Mouse (Mus musculus) fibroblast of lung, adult 2 months (primary cell): Measurements from ENCODE around the gene Gm6034.
"Not testable (repeated sequence)": the region's sequence is repeated elsewhere in the genome, so short reads cannot be mapped to it uniquely, and the experiment has no call there.

Experiments
- DNase-seq: peaks from one replicate; pipeline ENCODE4 v3.0.0-alpha.2; 2011; ENCODE audit warnings: low read depth

Gm6034 gene

GRCm38 (mm10) chr17:36022922-36023321 is 19.8 kb upstream of the Gm6034 start:
- no peak for DNase-seq

DNA sequence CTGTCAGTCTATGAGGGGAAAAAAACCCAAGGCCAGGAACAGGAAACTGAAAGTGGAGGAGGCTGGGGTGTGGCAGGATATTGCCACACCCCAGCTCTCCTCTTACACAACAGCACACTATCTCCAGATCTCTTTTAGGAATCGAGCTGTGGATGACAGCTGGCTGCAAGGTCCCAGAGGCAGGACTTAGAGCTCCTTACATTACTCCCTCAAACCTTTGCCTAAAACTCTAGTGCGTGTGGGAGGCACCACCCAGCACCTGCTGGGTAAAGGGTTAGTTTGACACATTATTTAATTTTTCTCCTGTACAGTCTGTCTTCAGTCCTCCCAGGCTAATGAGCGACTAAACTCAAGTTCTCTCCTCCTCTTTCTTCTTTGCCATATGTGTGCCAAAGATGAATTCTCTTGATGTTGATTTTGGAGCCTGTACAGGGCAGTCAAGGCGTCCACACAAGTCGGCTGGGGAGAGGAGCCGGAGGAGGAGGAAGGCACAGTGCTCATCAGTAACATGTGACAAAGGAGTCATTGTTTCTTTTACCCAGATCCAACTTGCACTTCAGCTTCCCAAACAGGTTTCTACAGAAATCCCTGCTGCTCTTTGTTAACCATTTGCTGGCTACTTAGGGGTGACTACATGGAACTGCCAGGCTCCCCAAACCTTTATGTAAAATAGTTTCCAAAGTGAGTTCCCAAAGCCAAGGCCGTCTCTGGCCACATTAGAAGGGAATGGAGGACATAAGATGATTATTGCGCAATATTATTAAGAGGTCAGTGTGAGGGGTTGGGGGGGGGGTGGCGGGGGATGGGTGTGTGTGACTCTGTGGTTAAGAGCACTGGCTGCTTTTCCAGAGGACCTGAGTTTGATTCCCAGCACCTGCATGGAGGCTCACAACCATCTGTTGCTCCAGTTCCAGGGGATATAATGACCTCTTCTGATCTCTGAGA is 18.8 kb upstream of the Gm6034 start:
- DNase-seq: peak; percentile 60

GRCm38 (mm10) chr17:36025197-36025596 is 17.6 kb upstream of the Gm6034 start:
- DNase-seq: no peak

DNA sequence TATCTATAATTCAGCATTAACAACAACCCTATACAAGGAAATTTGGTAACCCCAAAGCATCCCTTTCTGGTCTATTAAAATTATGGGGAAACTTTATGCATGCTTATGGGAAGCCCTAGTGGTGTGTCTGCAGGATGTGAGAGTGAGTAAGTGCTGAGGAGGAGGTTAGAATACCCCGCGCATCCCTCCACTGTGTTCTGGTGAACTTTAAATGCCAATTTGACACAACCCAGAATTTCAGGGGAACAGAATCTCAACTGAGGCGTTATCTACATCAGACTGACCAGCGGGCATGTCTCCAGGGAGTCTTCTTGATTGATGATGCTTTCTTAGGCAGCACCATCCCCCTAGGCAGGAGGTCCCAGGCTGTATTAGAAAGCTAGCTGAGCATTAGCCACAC is 16.9 kb upstream of the Gm6034 start:
- DNase-seq: no peak

DNA sequence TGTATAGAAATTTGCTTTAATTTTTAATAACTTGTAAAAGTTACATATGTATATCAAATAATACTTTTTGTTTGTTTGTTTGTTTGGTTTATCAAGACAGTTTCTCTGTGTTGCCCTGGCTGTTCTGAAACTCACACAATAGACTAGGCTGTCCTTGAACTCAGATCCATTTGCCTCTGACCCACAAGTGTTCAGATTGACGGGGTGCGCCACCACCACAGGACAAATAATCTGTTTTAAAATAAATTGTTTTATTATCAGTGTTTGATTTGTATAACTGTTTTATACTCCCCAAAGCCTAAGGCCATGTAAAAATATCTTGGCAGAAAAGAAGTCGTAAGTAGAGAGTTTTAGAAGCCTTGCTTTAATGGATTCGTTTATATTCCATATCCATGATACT is 15.1 kb upstream of the Gm6034 start:
- DNase-seq: no peak

DNA sequence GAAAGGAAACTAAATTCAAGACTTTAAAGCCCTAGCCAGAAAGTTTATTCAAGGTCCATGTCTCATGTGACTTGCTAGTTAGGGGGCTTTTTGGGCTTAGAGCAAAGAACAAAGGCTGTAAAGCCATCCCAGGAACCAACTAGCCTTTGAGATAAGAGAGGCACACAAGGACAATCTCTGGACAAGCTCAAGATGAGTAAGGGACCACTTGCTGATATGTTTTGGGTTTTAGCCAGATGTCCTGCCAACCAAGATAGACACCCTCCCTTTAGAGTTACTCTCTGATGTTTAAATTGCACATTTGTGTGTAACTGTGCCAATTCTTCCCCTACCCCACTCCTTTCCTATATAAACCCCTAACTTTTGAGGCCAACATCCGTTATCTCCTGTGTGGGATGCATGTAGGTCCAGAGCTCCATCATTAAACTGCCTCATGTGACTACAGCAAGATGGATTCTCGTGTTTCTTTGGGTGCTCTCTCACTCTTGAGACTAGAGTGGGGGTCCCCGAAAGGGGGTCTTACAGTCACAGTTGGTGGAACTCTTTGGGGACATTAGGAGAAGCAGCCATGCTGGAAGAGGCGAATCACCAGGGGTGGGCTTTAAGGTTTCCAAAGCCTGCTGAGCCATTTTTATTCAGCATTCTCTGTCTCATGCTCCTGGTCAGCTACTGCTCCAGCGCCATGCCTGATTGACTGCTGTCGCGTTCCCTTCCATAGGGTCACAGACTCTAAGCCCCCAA is 13.7 kb upstream of the Gm6034 start:
- DNase-seq: no peak

DNA sequence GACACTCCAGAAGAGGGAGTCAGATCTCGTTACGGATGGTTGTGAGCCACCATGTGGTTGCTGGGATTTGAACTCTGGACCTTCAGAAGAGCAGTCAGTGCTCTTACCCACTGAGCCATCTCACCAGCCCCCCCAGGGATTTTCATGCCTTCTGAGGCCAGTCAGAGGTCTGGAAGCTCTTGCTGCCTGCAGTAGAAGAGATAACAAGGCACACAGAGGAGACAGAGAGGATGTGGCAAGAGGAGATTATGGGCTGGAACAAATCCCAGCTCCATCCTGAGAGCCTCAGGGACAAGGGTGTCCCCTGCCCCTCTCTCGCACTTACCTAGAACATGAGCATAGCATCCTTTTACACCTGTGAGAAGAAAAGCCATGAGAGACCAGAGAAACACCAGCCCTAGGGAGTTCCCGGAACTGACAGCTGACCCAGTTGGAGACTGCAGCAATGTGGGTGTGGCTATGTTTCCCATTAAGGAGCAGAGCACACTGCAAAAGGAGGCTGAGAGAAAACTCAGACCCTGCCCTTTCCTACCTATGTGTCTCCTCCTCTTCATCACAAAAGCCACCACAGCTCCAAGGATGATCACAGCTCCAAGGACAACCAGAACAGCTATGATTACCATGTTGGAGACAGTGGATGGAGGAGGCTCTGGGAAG is 12.6 kb upstream of the Gm6034 start:
- DNase-seq: not testable (repeated sequence)

- not testable (repeated sequence) for DNase-seq
Measured at GRCm38 (mm10) chr17:36030703-36031582, 11.8 kb upstream of the Gm6034 start.

DNA sequence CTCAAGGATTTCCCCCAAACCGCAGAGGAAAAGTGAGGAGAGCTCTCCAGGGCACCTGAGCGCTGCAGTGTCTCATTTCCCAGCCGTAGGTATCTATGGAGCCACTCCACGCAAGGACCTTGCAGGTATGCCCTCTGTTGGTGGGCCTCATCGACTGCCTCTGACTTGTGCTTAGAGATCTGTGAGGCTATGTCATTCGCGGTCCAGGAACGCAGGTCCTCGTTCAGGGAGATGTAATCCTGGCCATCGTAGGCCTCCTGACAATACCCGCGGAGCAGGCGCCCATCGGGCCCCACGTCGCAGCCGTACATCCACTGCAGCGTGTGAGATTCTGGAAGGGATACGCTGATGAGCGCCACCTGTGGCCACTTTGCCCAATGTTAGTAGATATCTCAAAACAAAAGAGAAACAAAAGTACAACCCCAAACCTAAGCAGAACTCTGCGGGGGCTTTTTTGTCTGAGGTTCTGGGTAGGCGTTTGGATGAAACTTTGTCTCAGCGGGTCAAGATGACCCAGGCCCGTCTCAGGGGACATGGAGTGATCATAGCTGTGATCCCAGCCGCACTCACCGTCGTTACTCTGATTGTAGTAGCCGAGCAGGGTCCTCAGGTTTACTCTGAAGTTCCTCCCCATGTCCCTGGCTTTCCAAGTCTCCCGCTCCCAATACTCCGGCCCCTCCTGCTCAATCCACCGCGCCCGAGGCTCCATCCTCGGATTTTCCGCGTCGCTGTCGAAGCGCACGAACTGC is 11.0 kb upstream of the Gm6034 start:
- not testable (repeated sequence) for DNase-seq

- not testable (repeated sequence) for DNase-seq
Measured at GRCm38 (mm10) chr17:36032351-36032875, 10.3 kb upstream of the Gm6034 start, which contains the start of gene H2-T23. TSS of gene H2-T23 (minus strand) at chr17:36032855.

GRCm38 (mm10) chr17:36034524-36034923 is 8.2 kb upstream of the Gm6034 start:
- not testable (repeated sequence) for DNase-seq

GRCm38 (mm10) chr17:36035010-36035638 is 7.6 kb upstream of the Gm6034 start:
- DNase-seq: not testable (repeated sequence)

- DNase-seq: not testable (repeated sequence)
Measured at GRCm38 (mm10) chr17:36036126-36036525, 6.6 kb upstream of the Gm6034 start.

GRCm38 (mm10) chr17:36040604-36041003 is 2.2 kb upstream of the Gm6034 start:
- not testable (repeated sequence) for DNase-seq

- DNase-seq: not testable (repeated sequence)
Measured at GRCm38 (mm10) chr17:36042055-36042454, 706 bp upstream of the Gm6034 start.

DNA sequence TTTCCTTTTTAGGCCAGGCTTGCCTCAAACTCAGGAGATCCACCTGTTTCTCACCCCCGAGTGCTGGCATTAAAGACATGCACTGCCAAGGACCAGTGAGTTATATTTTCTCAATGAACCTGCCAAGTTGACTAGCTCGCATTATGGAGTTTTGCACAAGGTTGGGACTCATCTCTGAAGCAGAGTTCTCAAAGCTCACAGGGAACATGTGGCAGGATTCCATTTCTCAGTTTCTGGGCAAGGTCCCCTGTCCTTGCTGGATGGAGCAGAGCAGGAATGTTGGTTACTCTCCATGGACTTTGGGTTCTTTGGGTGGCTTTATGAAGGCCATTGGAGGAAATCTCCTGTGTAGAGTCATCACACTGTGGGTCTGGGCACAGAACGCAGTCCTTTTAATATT is 525 bp downstream of the Gm6034 start:
- no peak for DNase-seq

- not testable (repeated sequence) for DNase-seq
Measured at GRCm38 (mm10) chr17:36057927-36058326, 15.2 kb downstream of the Gm6034 start.

GRCm38 (mm10) chr17:36058362-36058761 is 15.6 kb downstream of the Gm6034 start, which contains the start of gene Gm11127:
TSS of gene Gm11127 (minus strand) at chr17:36058371.
- not testable (repeated sequence) for DNase-seq

GRCm38 (mm10) chr17:36060829-36061228 is 18.1 kb downstream of the Gm6034 start:
- peak; percentile 33 for DNase-seq

DNA sequence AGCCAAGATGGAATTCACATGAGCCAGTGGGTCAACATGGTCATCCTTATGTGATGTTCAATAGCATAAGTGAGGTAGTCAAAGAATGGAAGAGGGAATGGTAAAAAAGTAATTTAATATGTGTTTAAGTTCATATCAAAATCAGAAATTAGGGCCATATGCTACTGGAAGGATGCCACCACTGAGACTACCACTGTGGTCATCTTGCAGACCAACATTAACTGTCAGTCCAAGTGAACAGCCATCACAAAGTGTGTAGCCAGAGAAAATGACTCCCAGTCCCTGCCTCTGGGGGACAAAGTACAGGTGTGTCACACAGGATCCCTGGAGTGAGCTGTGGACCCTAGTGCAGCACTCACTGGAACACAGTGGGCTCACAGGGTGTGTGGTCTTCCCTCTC is 39.1 kb downstream of the Gm6034 start:
- not testable (repeated sequence) for DNase-seq
